Mouse (Mus musculus) lung, postnatal 10 days (tissue): ENCODE measurements around the gene Cbx8.
A peak's percentile ranks its signal among the peaks of the same experiment; 100 is the strongest.

Experiments used
- DNase-seq: peaks from one replicate; pipeline ENCODE4 v3.0.0; 2021

The Cbx8 gene

GRCm38 (mm10) chr11:119033874-119034558, 6.8 kb downstream of the Cbx8 start:
- DNase-seq: peak; percentile 93

- peak; percentile 56 for DNase-seq
These were observed 14.6 kb downstream of the Cbx8 start for GRCm38 (mm10) chr11:119026203-119026602.

GRCm38 (mm10) chr11:119024260-119024659, 16.5 kb downstream of the Cbx8 start:
- peak; percentile 36 for DNase-seq

DNA sequence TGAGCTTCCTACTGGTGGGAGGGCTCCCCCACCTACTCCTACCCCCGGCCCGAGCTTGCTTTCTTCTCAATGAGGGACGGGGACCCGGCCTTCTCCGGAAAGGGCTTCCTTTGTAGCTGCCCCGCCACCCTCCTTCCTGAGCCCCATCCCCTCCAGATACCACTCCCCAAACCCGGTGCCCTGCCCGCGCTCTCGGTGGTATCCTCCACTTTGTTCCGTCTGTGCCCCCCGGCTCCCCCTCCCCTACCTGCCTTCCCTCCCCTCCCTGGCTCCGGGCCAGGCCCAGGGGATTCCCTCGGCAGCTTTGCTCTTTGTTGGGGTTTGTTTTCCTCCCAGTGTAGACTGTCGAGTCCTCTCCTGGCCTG, 17.2 kb downstream of the Cbx8 start:
- DNase-seq: peak; percentile 41

GRCm38 (mm10) chr11:119022895-119023615, 17.7 kb downstream of the Cbx8 start, which contains the start of gene Cbx2:
Gene Cbx2 (plus strand): TSS chr11:119022962.
- DNase-seq: peak; percentile 91

- no peak for DNase-seq
These were observed 18.5 kb downstream of the Cbx8 start for GRCm38 (mm10) chr11:119022068-119022894.

DNA sequence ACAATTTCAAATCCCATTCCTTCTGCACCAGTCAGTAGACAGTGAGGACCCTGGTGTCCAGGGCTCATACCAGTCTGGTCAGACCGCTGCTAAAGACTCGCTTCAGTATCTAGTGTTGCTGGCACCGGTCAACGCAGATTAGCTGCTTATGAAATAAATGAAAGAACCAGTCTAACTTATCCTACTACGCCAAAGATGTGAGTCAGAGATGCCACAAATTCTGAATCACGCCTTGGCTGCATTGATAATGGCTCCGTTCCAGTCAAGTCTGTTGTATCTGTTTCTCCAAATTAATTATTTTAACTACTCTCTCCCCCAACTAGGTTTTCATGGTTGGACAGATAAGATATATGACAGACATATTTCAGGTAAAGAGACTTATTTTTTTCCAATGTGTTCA, 19.6 kb downstream of the Cbx8 start:
- no peak for DNase-seq

DNA sequence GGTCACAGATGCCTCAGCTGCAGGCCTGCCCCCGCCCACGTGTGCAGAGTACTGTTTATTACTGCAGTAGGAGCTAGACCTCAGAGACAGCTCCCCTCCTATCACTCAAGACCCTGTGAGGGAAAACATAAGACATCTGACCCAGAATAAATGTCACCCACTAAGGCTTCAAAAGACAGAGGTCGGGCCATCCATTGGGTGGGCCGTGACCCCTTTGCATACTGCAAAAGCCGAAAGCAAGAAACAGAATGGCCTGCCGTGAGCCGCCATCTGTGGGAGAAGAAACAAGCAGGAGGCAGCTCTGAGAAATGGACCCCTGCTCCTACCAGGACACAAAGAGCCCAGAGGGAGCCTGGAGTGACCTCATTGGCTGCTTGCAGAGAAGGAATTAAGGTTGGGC, 23.3 kb downstream of the Cbx8 start:
- DNase-seq: no peak

DNA sequence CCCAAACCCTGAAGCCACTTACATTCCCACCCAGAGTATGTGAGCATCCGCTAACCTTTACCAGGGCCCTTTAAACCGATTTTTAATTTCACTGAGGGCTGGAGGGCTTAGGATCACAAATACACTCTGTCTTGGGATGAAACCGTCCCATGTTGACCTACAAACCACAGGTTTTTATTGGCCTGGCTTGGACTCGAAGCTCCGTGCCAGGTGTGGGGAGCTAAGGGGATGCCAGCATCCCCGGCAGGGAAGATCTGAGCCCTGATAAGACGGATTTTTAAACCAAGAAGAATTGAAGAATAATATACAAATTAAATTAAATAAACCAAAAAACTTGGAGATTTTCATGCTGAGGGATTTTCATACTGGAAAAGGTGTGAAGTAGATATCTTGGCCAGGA, 26.3 kb downstream of the Cbx8 start:
- no peak for DNase-seq

- DNase-seq: peak; percentile 60
These were observed 33.0 kb downstream of the Cbx8 start for GRCm38 (mm10) chr11:119007461-119008456.

- DNase-seq: no peak
These were observed 34.3 kb downstream of the Cbx8 start for GRCm38 (mm10) chr11:119006462-119006861.

GRCm38 (mm10) chr11:119005547-119006275, 35.1 kb downstream of the Cbx8 start:
- no peak for DNase-seq

DNA sequence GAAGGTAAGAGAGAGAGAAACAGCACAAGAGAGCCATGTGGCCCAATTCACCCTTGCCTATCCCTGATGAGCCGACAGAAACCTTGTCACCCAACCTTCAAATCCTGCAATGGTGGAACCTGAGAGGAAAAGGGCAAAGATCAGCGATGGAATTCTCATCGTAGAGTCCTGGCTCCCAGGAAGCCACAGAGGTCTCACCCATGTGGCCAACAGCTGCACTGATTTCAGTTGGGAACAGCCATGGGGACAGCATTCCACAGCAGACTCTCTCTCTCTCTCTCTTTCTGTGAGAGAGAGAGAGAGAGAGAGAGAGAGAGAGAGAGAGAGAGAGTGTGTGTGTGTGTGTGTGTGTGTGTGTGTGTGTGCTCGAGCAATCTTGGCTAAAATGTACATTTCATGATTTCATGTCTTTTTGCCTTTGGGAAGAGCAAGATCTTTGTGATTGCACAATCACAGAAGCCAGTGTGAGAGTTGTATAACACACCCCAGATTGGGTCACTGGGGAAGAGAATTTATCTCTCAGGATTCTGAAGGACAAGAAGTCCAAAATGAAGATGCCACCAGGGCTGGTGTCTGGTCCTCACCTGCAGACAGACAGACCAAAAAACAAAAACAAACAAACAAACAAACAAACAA, 39.2 kb downstream of the Cbx8 start:
- no peak for DNase-seq

GRCm38 (mm10) chr11:119000877-119001276, 39.9 kb downstream of the Cbx8 start:
- no peak for DNase-seq

DNA sequence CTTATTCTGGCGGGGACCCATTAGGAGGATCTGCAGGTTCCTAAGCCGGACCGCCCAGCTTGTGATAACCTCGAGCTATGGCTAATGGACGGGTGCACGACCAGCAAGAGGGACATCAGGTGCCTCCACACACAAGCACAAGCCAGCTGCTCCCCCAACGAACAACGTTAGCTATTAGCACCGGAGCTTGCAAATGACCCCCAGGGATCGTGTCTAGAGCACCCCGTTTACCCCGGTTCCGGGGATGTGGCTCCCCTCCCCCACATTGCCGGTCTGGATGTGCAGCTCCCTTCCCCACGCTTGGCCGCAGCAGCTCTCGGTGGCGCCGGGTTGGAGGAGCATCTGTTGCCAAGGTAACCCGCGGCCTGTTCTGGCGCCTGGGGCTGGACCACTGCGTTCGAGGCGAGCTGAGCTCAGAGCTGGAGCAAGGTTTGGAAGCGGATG, 41.4 kb downstream of the Cbx8 start:
- DNase-seq: no peak

GRCm38 (mm10) chr11:118998540-118999265, 42.1 kb downstream of the Cbx8 start:
- peak; percentile 87 for DNase-seq

GRCm38 (mm10) chr11:118997182-118997581, 43.6 kb downstream of the Cbx8 start:
- DNase-seq: no peak

- peak; percentile 34 for DNase-seq
These were observed 45.3 kb downstream of the Cbx8 start for GRCm38 (mm10) chr11:118995448-118995847.

DNA sequence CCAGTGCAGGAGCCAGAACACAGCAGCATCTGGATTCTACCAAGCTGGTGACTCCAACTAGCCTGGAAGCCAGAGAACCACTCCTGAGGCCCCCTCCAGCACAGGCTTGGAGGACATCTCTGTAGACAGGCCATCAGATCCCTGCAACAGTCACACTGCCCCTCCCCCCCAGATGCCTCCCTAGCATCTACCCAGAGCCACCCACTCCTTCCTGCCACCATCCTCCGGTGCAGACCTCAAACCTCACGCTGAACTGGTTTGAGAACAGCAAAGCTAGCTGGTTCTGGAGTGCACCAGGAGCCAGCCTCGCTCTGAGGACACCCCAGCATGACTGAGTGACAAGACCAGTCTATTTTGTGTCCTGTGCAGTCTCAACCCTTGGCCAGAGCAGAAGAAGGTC, 48.0 kb downstream of the Cbx8 start:
- DNase-seq: no peak

DNA sequence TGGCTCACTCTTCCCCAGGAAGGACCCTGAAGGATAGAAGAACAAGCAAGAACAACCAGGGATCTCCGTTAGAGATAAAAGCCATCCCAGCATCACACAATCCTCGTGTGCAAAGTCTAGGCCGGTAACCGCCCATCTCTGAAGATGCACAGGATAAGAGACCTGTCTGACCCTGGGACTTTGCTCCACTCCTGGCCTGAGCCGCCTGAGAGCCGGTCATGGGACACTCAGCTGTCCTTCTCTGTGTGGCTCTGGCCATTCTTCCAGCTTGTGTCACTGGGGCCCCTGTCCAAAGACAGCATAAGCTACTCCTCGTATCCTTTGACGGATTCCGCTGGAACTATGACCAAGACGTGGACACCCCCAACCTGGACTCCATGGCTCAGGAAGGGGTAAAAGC, 52.8 kb downstream of the Cbx8 start, which contains the start of gene Enpp7:
Enpp7 (plus strand) TSS at position 190 of the 400 bp plus-strand sequence.
- DNase-seq: no peak
